In the genomic region with DNA sequence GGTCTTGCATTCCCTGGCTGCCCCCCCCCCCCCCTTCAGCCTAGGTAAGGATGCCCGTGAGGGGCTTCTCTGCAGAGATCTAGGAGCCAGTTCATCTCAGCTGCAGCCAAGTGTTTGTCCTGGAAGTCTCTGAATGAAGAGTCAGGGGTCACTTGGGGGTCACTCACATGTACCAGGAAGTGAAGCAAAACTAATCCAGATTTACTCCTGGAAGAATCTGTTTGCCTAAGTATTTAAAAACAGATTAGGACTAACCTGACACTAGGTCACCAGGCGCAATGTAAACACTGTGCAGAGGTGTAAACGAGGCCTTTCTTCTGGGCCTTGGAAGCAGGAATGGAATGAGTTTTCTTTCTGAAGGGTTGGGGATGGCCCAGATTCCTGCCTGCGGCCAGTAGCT, we compare ENCODE assay signal across 26 mouse cellular contexts. TPM values are rescaled to one million over a fixed set of nuclear protein-coding genes. Genes with fewer than 3 reads are reported as not detected.
DNase-seq lines count a peak whose midpoint lies in the region; ATAC-seq and TF ChIP-seq lines count a peak whose summit lies in the region.
"Had no signal": no experiment of that assay in that cellular context is flagged by ENCODE, and none has a peak within 500 bp of the region (broad histone marks: within the 10 kb centered on the region; RNA-seq: fewer than 3 reads in every experiment).

No protein-coding gene starts in this region.

- H3K9ac ChIP-seq in kidney, embryonic 14.5 days (ENCODE audit: low read depth, low read length) = no peak overlapping the region
- H3K9ac ChIP-seq in liver, postnatal 0 days (replicated peaks) = no peak overlapping the region
- H3K9ac ChIP-seq: embryonic facial prominence, embryonic 13.5 days; forebrain, embryonic 15.5 days; heart, embryonic 15.5 days; hindbrain, embryonic 15.5 days; limb, embryonic 15.5 days; midbrain, embryonic 15.5 days; neural tube, embryonic 15.5 days had no signal

- 16% methylated on average over 4 of the region's 4 CpGs for WGBS in kidney, embryonic 14.5 days
- 56% methylated on average over 4 of the region's 4 CpGs for WGBS in liver, postnatal 0 days (ENCODE audit: insufficient replicate concordance)

- H3K4me2 ChIP-seq in kidney, embryonic 14.5 days (replicated peaks; ENCODE audit: low read depth, low read length) = no peak overlapping the region
- H3K4me2 ChIP-seq in liver, postnatal 0 days (ENCODE audit: low read depth, low read length) = no peak overlapping the region
- H3K4me2 ChIP-seq: embryonic facial prominence, embryonic 13.5 days; forebrain, embryonic 15.5 days; heart, embryonic 15.5 days; hindbrain, embryonic 15.5 days; limb, embryonic 15.5 days; midbrain, embryonic 15.5 days; neural tube, embryonic 15.5 days had no signal

- ATAC-seq in kidney, embryonic 14.5 days (ENCODE audit: low FRiP score, low TSS enrichment) = no peak
- ATAC-seq in liver, postnatal 0 days = no peak
- ATAC-seq: forebrain, embryonic 15.5 days; midbrain, embryonic 15.5 days had no signal

- no peak for TF ChIP-seq EP300 in liver, postnatal 0 days (IDR thresholded peaks at IDR 0.05; ENCODE audit: low read depth)

- no peaks in the 10 kb centered on the region for H3K9me3 ChIP-seq in kidney, embryonic 14.5 days (ENCODE audit: control insufficient read depth, low read length)
- H3K9me3 ChIP-seq in liver, postnatal 0 days (ENCODE audit: low read length) = no peaks in the 10 kb centered on the region
- H3K9me3 ChIP-seq: embryonic facial prominence, embryonic 13.5 days; forebrain, embryonic 15.5 days; heart, embryonic 15.5 days; hindbrain, embryonic 15.5 days; limb, embryonic 15.5 days; midbrain, embryonic 15.5 days; neural tube, embryonic 15.5 days had no signal

- no peak overlapping the region for H3K4me3 ChIP-seq in kidney, embryonic 14.5 days (ENCODE audit: low read length)
- H3K4me3 ChIP-seq in liver, postnatal 0 days (ENCODE audit: low read depth, low read length) = no peak overlapping the region
- H3K4me3 ChIP-seq: embryonic facial prominence, embryonic 13.5 days; forebrain, embryonic 15.5 days; heart, adult 2 months; heart, embryonic 15.5 days; hindbrain, embryonic 15.5 days; limb, embryonic 15.5 days; midbrain, embryonic 15.5 days; neural tube, embryonic 15.5 days had no signal

- no peak for TF ChIP-seq CTCF in liver, postnatal 0 days (IDR thresholded peaks at IDR 0.05; ENCODE audit: low read depth)

- H3K36me3 ChIP-seq in kidney, embryonic 14.5 days (ENCODE audit: control insufficient read depth, insufficient read depth, low read length) = peaks cover 14% of the 10 kb centered on the region; the same call in 1 of the 2 replicates
- peaks cover 4% of the 10 kb centered on the region; the same call in 1 of the 2 replicates for H3K36me3 ChIP-seq in liver, postnatal 0 days (replicated peaks; ENCODE audit: insufficient read depth, low read length)
- H3K36me3 ChIP-seq: G1E had no signal

- peaks cover 17% of the 10 kb centered on the region; the same call in 1 of the 2 replicates for H3K4me1 ChIP-seq in kidney, embryonic 14.5 days (ENCODE audit: control insufficient read depth, insufficient read depth, low read length)
- no peaks in the 10 kb centered on the region for H3K4me1 ChIP-seq in liver, postnatal 0 days (ENCODE audit: insufficient read depth)
- H3K4me1 ChIP-seq: forebrain, embryonic 15.5 days; heart, embryonic 15.5 days had no signal

- H3K27ac ChIP-seq in kidney, embryonic 14.5 days (ENCODE audit: low read depth, low read length) = no peak overlapping the region
- H3K27ac ChIP-seq in liver, postnatal 0 days (ENCODE audit: low read depth) = no peak overlapping the region
- H3K27ac ChIP-seq: embryonic facial prominence, embryonic 13.5 days; forebrain, embryonic 15.5 days; heart, adult 2 months; heart, embryonic 15.5 days; hindbrain, embryonic 15.5 days; midbrain, embryonic 15.5 days; neural tube, embryonic 15.5 days had no signal

- peaks cover 3% of the 10 kb centered on the region; the same call in 1 of the 2 replicates for H3K27me3 ChIP-seq in kidney, embryonic 14.5 days (ENCODE audit: control insufficient read depth, insufficient read depth, low read length)
- H3K27me3 ChIP-seq in liver, postnatal 0 days (ENCODE audit: insufficient read depth, low read length) = no peaks in the 10 kb centered on the region
- H3K27me3 ChIP-seq: embryonic facial prominence, embryonic 13.5 days; forebrain, embryonic 15.5 days; heart, embryonic 15.5 days; hindbrain, embryonic 15.5 days; limb, embryonic 15.5 days; midbrain, embryonic 15.5 days; neural tube, embryonic 15.5 days had no signal

- peak; percentile 13 for DNase-seq in kidney, adult 9 months
- DNase-seq in retina, adult 2 months (ENCODE audit: low read depth, low spot score) = peak; percentile 61
- no peak for DNase-seq in retina, embryonic 14.5 days (ENCODE audit: low spot score)
- peak; percentile 67 for DNase-seq in mesoderm, embryonic 11.5 days (ENCODE audit: low read depth, low spot score)
- no peak for DNase-seq in thymus, postnatal 25 days
- no peak for DNase-seq in liver, postnatal 0 days
- DNase-seq in ovary, postnatal 14 days (ENCODE audit: low spot score) = no peak
- DNase-seq: adrenal gland, postnatal 36 days; cerebellum, adult 11-12 months; cerebellum, postnatal 25 days; gastrocnemius, postnatal 25 days; heart, adult 2 months; heart, postnatal 4 days; kidney, adult 2 months; layer of hippocampus, postnatal 36 days; right cerebral cortex, postnatal 4 days had no signal

RNA-seq across cellular contexts. Expression of a gene that starts 45.3 kb away (rescaled TPM):
- polyA plus RNA-seq in kidney, embryonic 14.5 days (2014; fragmentation: Nextera tagmentation; extraction: Ambion mirVana) = 0.10 and 0.18 TPM in 2 replicates
- polyA plus RNA-seq in liver, postnatal 0 days (2015; fragmentation: Nextera tagmentation; extraction: Ambion mirVana) = 0.52 and 0.57 TPM in 2 replicates
- polyA plus RNA-seq: G1E; heart, embryonic 15.5 days; kidney, adult 2 months; urinary bladder, adult 2 months had no signal

Comparison
In these comparisons a context has a peak if more than half of its experiments do, and no peak if none do; other contexts are left out.
1. DNase-seq: peak in kidney, adult 9 months (single experiment), retina, adult 2 months (single experiment) and mesoderm, embryonic 11.5 days (single experiment); none in retina, embryonic 14.5 days (single experiment), thymus, postnatal 25 days (single experiment), liver, postnatal 0 days (single experiment) and ovary, postnatal 14 days (single experiment).